Mouse (Mus musculus) intestine, postnatal 0 days (tissue): ENCODE data around the gene Mylpf. TPM values are rescaled to one million over a fixed set of nuclear protein-coding genes. Genes with fewer than 3 reads are reported as not detected.
"Not testable (repeated sequence)": the region's sequence is repeated elsewhere in the genome, so short reads cannot be mapped to it uniquely, and the experiment has no call there.

Experiments
- ATAC-seq: fragments of 200-750 bp; cut with Nextera tagmentation; 2 replicates; pipeline ENCODE4 v1.8.0; 2017; ENCODE audit warnings: mild to moderate bottlenecking, moderate TSS enrichment, moderate library complexity
- H3K27ac ChIP-seq: fragments of 300-500 bp; sonication (generic); 2 replicates; pipeline ENCODE4 v1.5.1; 2014; ENCODE audit warnings: mild to moderate bottlenecking, low read depth, low read length, moderate library complexity
- H3K27me3 ChIP-seq: fragments of 300-500 bp; sonication (generic); replicated peaks from 2 replicates; pipeline ENCODE4 v1.6.1; 2014; ENCODE audit warnings: low read length, mixed read lengths; ENCODE audit not compliant: control insufficient read depth, insufficient read depth
- H3K36me3 ChIP-seq: fragments of 300-500 bp; sonication (generic); 2 replicates; pipeline ENCODE4 v1.6.1; 2014; ENCODE audit warnings: mild to moderate bottlenecking, moderate library complexity; ENCODE audit not compliant: control insufficient read depth, insufficient read depth
- H3K4me1 ChIP-seq: fragments of 300-500 bp; sonication (generic); replicated peaks from 2 replicates; pipeline ENCODE4 v1.6.1; 2014; ENCODE audit warnings: antibody characterized with exemption, low read length, mixed read lengths; ENCODE audit not compliant: control insufficient read depth, insufficient read depth
- H3K4me2 ChIP-seq: fragments of 300-500 bp; sonication (generic); replicated peaks from 2 replicates; pipeline ENCODE4 v1.6.1; 2014; ENCODE audit warnings: low read depth, mild to moderate bottlenecking, moderate library complexity
- H3K4me3 ChIP-seq: fragments of 300-500 bp; sonication (generic); 2 replicates; pipeline ENCODE4 v1.5.1; 2014; ENCODE audit warnings: low read depth, low read length
- H3K9ac ChIP-seq: fragments of 300-500 bp; sonication (generic); 2 replicates; pipeline ENCODE4 v1.6.1; 2014; ENCODE audit warnings: mild to moderate bottlenecking, low read depth, low read length
- H3K9me3 ChIP-seq: fragments of 300-500 bp; sonication (generic); 2 replicates; pipeline ENCODE4 v1.6.1; 2016; ENCODE audit warnings: mixed run types; ENCODE audit not compliant: control insufficient read depth
- CTCF ChIP-seq: sonication (generic); IDR thresholded peaks from 2 replicates; pipeline ENCODE4 v1.5.1; 2016; ENCODE audit warnings: low read depth, mild to moderate bottlenecking, control low read depth, antibody characterized with exemption, moderate library complexity
- WGBS: fragments of 180-500 bp; shearing (Covaris S2); extraction: QIAGEN DNeasy Blood & Tissue Kit; methylation state at CpG from one replicate; pipeline ENCODE4 v1.1.7; 2014; 5-methylcytosine and 5-hydroxymethylcytosine counted together
- polyA plus RNA-seq: library from polyadenylated mRNA; unstranded; fragments of >200 nt; fragmentation: Nextera tagmentation; extraction: Ambion mirVana; gene quantifications from 2 replicates; pipeline ENCODE4 v1.2.1, GENCODE M21; 2015

Mylpf gene
- polyA plus RNA-seq, 1 experiment from 2014 or later, result 10.7 TPM

DNA sequence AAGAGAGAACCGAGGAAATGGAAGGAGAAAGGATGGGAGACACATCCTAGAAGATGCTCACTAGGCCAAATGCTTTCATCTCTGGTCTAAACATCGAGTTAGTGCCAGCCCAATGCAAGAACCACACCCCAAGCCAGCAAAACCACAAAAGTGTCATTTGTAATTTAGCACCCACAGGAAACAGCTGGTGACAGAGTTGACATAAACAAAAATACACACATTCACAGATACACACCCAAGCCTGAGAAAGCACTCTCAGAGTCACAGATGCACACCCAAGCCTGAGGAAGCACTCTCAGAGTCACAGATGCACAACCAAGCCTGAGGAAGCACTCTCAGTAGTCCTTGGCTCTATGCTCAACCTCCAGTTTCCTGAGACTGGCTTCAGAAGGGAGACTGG lies 27.9 kb upstream of the Mylpf start:
- no peaks in the 10 kb centered on the region for H3K27me3 ChIP-seq
- no peak overlapping the region for H3K4me2 ChIP-seq
- TF ChIP-seq CTCF, result no peak
- 62% methylated on average over 2 of the region's 2 CpGs for WGBS
- no peak overlapping the region for H3K27ac ChIP-seq
- H3K9me3 ChIP-seq, result no peaks in the 10 kb centered on the region
- H3K36me3 ChIP-seq, result no peaks in the 10 kb centered on the region
- H3K4me1 ChIP-seq, result no peaks in the 10 kb centered on the region
- H3K4me3 ChIP-seq, result no peak overlapping the region
- ATAC-seq, result no peak
- no peak overlapping the region for H3K9ac ChIP-seq

DNA sequence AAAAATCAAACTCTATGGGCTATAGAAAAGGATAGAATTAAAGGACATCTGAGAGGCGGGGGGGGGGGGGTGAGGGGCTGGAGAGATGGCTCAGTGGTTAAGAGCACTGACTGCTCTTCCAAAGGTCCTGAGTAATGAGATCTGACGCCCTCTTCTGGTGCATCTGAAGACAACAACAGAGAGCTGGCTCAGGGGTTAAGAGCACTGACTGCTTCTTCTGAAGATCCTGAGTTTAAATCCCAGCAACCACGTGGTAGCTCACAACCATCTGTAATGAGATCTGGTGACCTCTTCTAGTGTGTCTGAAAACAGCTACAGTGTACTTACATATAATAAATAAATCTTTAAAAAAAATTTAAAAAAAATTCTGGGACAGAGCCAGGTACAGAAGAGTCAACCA lies 27.0 kb upstream of the Mylpf start:
- ATAC-seq, H3K4me3 ChIP-seq, H3K36me3 ChIP-seq, H3K27me3 ChIP-seq, H3K9ac ChIP-seq, H3K9me3 ChIP-seq, H3K27ac ChIP-seq, H3K4me2 ChIP-seq, H3K4me1 ChIP-seq: not testable (repeated sequence)
- 0 out of 2 replicates have a peak, but pooled peaks have one; percentile 23 for TF ChIP-seq CTCF
- 43% methylated on average over 3 of the region's 3 CpGs for WGBS

DNA sequence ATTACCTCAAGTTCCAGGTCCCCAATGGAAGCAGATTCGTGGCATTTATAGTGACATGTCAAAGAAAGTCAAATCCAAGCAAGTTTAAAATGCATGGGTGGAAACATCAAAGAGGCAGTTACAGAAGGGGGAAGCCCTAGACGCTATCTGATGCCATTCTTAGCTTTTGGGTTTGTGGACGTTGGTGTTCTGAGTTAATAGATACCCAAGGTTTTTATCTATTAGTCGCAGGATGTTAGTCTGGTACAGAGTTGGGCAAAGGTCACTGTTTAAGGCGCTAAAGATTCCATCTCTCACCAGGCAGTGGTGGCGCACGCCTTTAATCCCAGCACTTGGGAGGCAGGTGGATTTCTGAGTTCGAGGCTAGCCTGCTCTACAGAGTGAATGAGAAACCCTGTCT lies 25.3 kb upstream of the Mylpf start:
- Histone ChIP-seq H3K4me1 (no peaks in the 10 kb centered on the region), H3K4me2 (no peak overlapping the region), H3K27me3 (no peaks in the 10 kb centered on the region), H3K36me3 (no peaks in the 10 kb centered on the region), H3K27ac (no peak overlapping the region), H3K4me3 (no peak overlapping the region), H3K9me3 (no peaks in the 10 kb centered on the region), H3K9ac (no peak overlapping the region)
- ATAC-seq, result peak; percentile 58; the same call in 1 of the 2 replicates
- 42% methylated on average over 8 of the region's 8 CpGs for WGBS
- TF ChIP-seq CTCF, result no peak

DNA sequence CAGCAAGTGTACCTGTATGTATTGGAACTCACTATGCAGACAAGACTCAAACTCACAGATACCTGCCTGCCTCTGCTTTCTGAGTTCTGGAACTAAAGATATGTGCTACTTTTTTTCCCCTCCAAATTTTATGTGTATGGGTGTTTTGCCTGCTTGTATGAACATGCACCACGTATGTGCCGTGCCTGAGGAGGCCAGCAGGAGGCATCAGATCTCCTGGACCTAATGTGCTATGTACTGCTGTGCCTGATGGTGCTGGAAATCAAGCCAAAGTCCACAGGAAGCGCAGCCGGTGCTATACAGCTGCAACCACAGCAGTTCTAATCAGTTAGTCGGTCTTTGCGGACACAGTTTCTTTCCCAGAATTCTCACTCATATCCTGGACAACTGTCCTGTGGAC lies 24.9 kb upstream of the Mylpf start:
- H3K27ac ChIP-seq, result no peak overlapping the region
- H3K4me3 ChIP-seq, result no peak overlapping the region
- H3K36me3 ChIP-seq, result no peaks in the 10 kb centered on the region
- H3K9ac ChIP-seq, result no peak overlapping the region
- peak; percentile 74 for TF ChIP-seq CTCF
- no peaks in the 10 kb centered on the region for H3K27me3 ChIP-seq
- H3K9me3 ChIP-seq, result no peaks in the 10 kb centered on the region
- peak; percentile 88 for ATAC-seq
- H3K4me2 ChIP-seq, result no peak overlapping the region
- H3K4me1 ChIP-seq, result no peaks in the 10 kb centered on the region
- WGBS, result 55% methylated on average over 6 of the region's 6 CpGs

DNA sequence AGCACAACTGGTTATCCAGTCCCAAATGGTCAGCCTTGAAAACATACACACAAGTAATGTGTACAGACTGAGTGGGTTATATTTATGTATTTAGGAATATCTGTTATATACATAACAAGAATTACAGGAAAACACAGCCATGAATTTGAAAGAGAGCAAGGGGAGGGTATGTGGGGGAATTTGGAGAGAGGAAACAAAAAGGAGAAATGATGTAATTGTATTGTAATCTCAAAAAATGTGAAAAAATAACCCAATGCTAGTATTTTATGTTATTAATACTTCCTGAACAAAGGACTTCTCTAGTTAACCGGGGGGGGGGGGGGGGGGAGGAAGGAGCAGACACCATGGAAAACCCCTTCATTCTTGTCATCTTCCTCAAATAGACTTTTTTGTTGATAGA lies 24.0 kb upstream of the Mylpf start:
- Histone ChIP-seq H3K9ac (no peak overlapping the region), H3K27me3 (no peaks in the 10 kb centered on the region), H3K27ac (no peak overlapping the region), H3K4me3 (no peak overlapping the region), H3K9me3 (no peaks in the 10 kb centered on the region), H3K4me1 (no peaks in the 10 kb centered on the region), H3K4me2 (no peak overlapping the region), H3K36me3 (no peaks in the 10 kb centered on the region)
- no peak for TF ChIP-seq CTCF
- no CpG with 5 or more reads among the region's 1 CpGs for WGBS
- ATAC-seq, result no peak

DNA sequence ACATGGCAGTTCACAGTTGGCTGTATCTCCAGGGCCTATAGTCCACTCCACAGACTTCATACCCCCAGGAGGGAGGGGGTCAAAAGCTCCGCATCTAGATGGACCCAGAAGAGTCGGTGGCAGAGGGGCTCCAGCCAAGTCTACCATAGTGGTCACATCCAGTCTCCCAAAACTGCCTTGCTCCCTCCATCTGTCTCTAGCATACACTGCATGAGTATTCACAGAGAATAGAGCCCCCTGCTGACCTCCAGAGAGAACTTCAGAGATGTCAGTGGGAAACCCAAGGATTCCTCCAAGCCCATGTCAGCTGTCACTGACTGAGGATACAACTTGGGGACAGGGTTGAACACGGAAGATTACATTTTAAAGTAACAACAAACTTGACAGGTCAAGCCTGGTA lies 23.1 kb upstream of the Mylpf start:
- ATAC-seq, result no peak
- peak; percentile 65 for TF ChIP-seq CTCF
- no peaks in the 10 kb centered on the region for H3K4me1 ChIP-seq

DNA sequence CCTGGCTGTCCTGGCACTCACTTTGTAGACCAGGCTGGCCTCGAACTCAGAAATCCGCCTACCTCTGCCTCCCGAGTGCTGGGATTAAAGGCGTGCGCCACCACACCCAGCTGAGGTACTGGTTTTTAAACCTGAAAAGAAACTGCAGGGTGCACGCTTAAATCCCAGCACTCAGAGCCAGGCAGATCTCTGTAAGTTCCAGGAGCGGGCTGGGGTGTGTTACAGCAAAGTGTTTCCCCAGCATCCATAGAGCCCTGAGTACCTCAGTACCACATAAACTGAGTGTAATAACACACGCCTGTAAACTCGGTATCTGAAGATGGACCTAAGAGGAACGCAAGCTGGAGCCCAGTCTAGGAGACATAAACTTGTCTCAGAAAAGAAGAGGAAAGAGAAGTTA lies 21.3 kb upstream of the Mylpf start:
- H3K4me1 ChIP-seq, result no peaks in the 10 kb centered on the region
- H3K4me3 ChIP-seq, result no peak overlapping the region
- no peaks in the 10 kb centered on the region for H3K9me3 ChIP-seq
- no peak overlapping the region for H3K4me2 ChIP-seq
- H3K36me3 ChIP-seq, result peaks cover 13% of the 10 kb centered on the region; the same call in 1 of the 2 replicates
- H3K27ac ChIP-seq, result no peak overlapping the region
- no peak overlapping the region for H3K9ac ChIP-seq
- 69% methylated on average over 10 of the region's 10 CpGs for WGBS
- TF ChIP-seq CTCF, result no peak
- no peaks in the 10 kb centered on the region for H3K27me3 ChIP-seq
- no peak for ATAC-seq

More for the DNA sequence above, 23.1 kb upstream of the Mylpf start:
- Histone ChIP-seq H3K36me3 (no peaks in the 10 kb centered on the region), H3K9ac (no peak overlapping the region), H3K27me3 (no peaks in the 10 kb centered on the region), H3K9me3 (no peaks in the 10 kb centered on the region), H3K4me3 (no peak overlapping the region), H3K27ac (no peak overlapping the region), H3K4me2 (no peak overlapping the region)
- 60% methylated on average over 3 of the region's 3 CpGs for WGBS
